Mouse (Mus musculus): ENCODE measurements around the gene Lefty2.

DNA sequence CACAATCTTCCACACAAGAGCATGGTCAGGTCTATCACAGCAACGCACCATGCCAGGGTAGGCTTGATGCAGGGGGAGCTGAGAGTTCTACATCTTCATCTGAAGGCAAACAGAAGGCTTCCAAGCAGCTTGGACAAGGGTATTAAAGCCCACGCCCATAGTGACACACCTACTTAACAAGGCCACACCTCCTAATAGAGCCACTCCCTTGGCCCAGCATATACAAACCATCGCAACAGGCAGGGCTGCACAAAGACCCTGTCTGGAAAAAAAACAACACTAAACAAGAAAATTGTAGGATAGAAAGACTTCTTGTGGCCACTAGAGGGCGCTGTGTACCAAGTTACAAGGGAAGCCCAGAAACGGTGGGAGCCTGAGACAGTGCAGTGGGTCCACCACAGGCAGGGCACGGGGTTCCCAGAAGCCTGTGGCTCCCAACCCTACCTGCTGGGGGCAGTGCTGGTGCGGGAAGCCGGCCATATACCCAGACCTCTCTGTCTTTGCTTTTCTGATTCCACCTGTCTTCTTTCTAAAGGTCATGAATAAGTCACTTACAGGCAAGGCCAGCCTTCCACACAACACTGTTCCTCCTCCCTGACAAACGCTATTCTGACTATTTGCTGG lies 18.9 kb upstream of the Lefty2 start:
- peak; percentile 43; the same call in 1 of the 2 replicates for TF ChIP-seq CTCF (IDR thresholded peaks at IDR 0.05; ENCODE audit: insufficient read depth, low read depth, low read length)
- TF ChIP-seq POLR2A (IDR thresholded peaks at IDR 0.05; ENCODE audit: insufficient read depth, low read depth, low read length), result no peak

Measured in olfactory bulb, adult 2 months (tissue).